Mouse (Mus musculus): Measurements from ENCODE around the gene Zdhhc16.
"Not testable (repeated sequence)": the region's sequence is repeated elsewhere in the genome, so short reads cannot be mapped to it uniquely, and the experiment has no call there.

The Zdhhc16 gene

GRCm38 (mm10) chr19:41913774-41914591 lies 19.3 kb upstream of the Zdhhc16 start:
- no peak for DNase-seq (ENCODE audit: low read depth, low spot score)

GRCm38 (mm10) chr19:41914592-41914882 lies 18.7 kb upstream of the Zdhhc16 start:
- DNase-seq (ENCODE audit: low read depth, low spot score), result not testable (repeated sequence)

GRCm38 (mm10) chr19:41915294-41915693 lies 18.0 kb upstream of the Zdhhc16 start:
- no peak for DNase-seq (ENCODE audit: low read depth, low spot score)

- DNase-seq (ENCODE audit: low read depth, low spot score), result no peak
Measured at GRCm38 (mm10) chr19:41916853-41917252, 16.4 kb upstream of the Zdhhc16 start.

- no peak for DNase-seq (ENCODE audit: low read depth, low spot score)
Measured at GRCm38 (mm10) chr19:41919471-41919870, 13.8 kb upstream of the Zdhhc16 start.

GRCm38 (mm10) chr19:41920412-41921067 lies 12.7 kb upstream of the Zdhhc16 start:
- DNase-seq (ENCODE audit: low read depth, low spot score), result no peak

GRCm38 (mm10) chr19:41932686-41933085 lies 594 bp upstream of the Zdhhc16 start:
- DNase-seq (ENCODE audit: low read depth, low spot score), result peak; percentile 42

- DNase-seq (ENCODE audit: low read depth, low spot score), result no peak
Measured at GRCm38 (mm10) chr19:41934124-41934523, 844 bp downstream of the Zdhhc16 start.

- DNase-seq (ENCODE audit: low read depth, low spot score), result no peak
Measured at GRCm38 (mm10) chr19:41935921-41936320, 2.6 kb downstream of the Zdhhc16 start.

- DNase-seq (ENCODE audit: low read depth, low spot score), result no peak
Measured at GRCm38 (mm10) chr19:41938539-41938938, 5.3 kb downstream of the Zdhhc16 start.

GRCm38 (mm10) chr19:41943841-41944240 lies 10.6 kb downstream of the Zdhhc16 start:
- no peak for DNase-seq (ENCODE audit: low read depth, low spot score)

- DNase-seq (ENCODE audit: low read depth, low spot score), result peak; percentile 48
Measured at GRCm38 (mm10) chr19:41952287-41952686, 19.0 kb downstream of the Zdhhc16 start.

- no peak for DNase-seq (ENCODE audit: low read depth, low spot score)
Measured at GRCm38 (mm10) chr19:41953574-41953973, 20.3 kb downstream of the Zdhhc16 start.

- DNase-seq (ENCODE audit: low read depth, low spot score), result no peak
Measured at GRCm38 (mm10) chr19:41969618-41970017, 36.3 kb downstream of the Zdhhc16 start.

GRCm38 (mm10) chr19:41973891-41974794 lies 40.9 kb downstream of the Zdhhc16 start:
- DNase-seq (ENCODE audit: low read depth, low spot score), result no peak

- peak; percentile 76 for DNase-seq (ENCODE audit: low read depth, low spot score)
Measured at GRCm38 (mm10) chr19:41980422-41980818, 47.1 kb downstream of the Zdhhc16 start.

- peak; percentile 99 for DNase-seq (ENCODE audit: low read depth, low spot score)
Measured at GRCm38 (mm10) chr19:41980819-41981594, 47.7 kb downstream of the Zdhhc16 start, which contains the start of gene Mms19. Mms19 (minus strand) TSS chr19:41981157.

- DNase-seq (ENCODE audit: low read depth, low spot score), result no peak
Measured at GRCm38 (mm10) chr19:41981595-41981927, 48.3 kb downstream of the Zdhhc16 start, which contains the start of gene Ubtd1. Ubtd1 (plus strand) TSS chr19:41981763.

- DNase-seq (ENCODE audit: low read depth, low spot score), result peak; percentile 25
Measured at GRCm38 (mm10) chr19:41981931-41982790, 48.9 kb downstream of the Zdhhc16 start.

GRCm38 (mm10) chr19:41982791-41983150 lies 49.5 kb downstream of the Zdhhc16 start:
- peak; percentile 28 for DNase-seq (ENCODE audit: low read depth, low spot score)
